Mouse (Mus musculus): ENCODE measurements at regions not wholly inside any gene's neighbourhood (a gene's known extent, or its start where the extent isn't known, plus 50 kb on each side); places are given as distances from the start of the nearest gene placed in this dataset.
A peak's percentile ranks its signal among the peaks of the same experiment; 100 is the strongest.

- no peak for DNase-seq (ENCODE audit: low spot score in 2 of 2)
Measured at GRCm38 (mm10) chr4:70844742-70845141, 309.9 kb upstream of the Megf9 start.

- DNase-seq (ENCODE audit: low spot score in 2 of 2), result no peak
Measured at GRCm38 (mm10) chr4:70810956-70811316, 276.1 kb upstream of the Megf9 start.

GRCm38 (mm10) chr4:70810311-70810955, 275.6 kb upstream of the Megf9 start:
- no peak for DNase-seq (ENCODE audit: low spot score in 2 of 2)

GRCm38 (mm10) chr4:70804925-70805342, 270.1 kb upstream of the Megf9 start:
- no peak for DNase-seq (ENCODE audit: low spot score in 2 of 2)

GRCm38 (mm10) chr4:70798483-70798882, 263.7 kb upstream of the Megf9 start:
- no peak for DNase-seq (ENCODE audit: low spot score in 2 of 2)

GRCm38 (mm10) chr4:70797935-70798334, 263.1 kb upstream of the Megf9 start:
- no peak for DNase-seq (ENCODE audit: low spot score in 2 of 2)

GRCm38 (mm10) chr4:70783487-70783886, 248.7 kb upstream of the Megf9 start:
- no peak for DNase-seq (ENCODE audit: low spot score in 2 of 2)

- peak in 1 of 2 experiments; percentile 9 for DNase-seq (ENCODE audit: low spot score in 2 of 2)
Measured at GRCm38 (mm10) chr4:70781591-70781990, 246.8 kb upstream of the Megf9 start.

GRCm38 (mm10) chr4:70776273-70776672, 241.5 kb upstream of the Megf9 start:
- no peak for DNase-seq (ENCODE audit: low spot score in 2 of 2)

GRCm38 (mm10) chr4:70743425-70743824, 208.6 kb upstream of the Megf9 start:
- DNase-seq (ENCODE audit: low spot score in 2 of 2), result no peak

GRCm38 (mm10) chr4:70742002-70742401, 207.2 kb upstream of the Megf9 start:
- DNase-seq (ENCODE audit: low spot score in 2 of 2), result no peak

- DNase-seq (ENCODE audit: low spot score in 2 of 2), result no peak
Measured at GRCm38 (mm10) chr4:70741121-70741520, 206.3 kb upstream of the Megf9 start.

- no peak for DNase-seq (ENCODE audit: low spot score in 2 of 2)
Measured at GRCm38 (mm10) chr4:70709126-70709689, 174.4 kb upstream of the Megf9 start.

- DNase-seq (ENCODE audit: low spot score in 2 of 2), result no peak
Measured at GRCm38 (mm10) chr4:70705128-70705752, 170.4 kb upstream of the Megf9 start.

GRCm38 (mm10) chr4:70700894-70701293, 166.1 kb upstream of the Megf9 start:
- peak in 1 of 2 experiments; percentile 8 for DNase-seq (ENCODE audit: low spot score in 2 of 2)

- no peak for DNase-seq (ENCODE audit: low spot score in 2 of 2)
Measured at GRCm38 (mm10) chr4:70664181-70664580, 129.4 kb upstream of the Megf9 start.

GRCm38 (mm10) chr4:70621431-70621837, 86.6 kb upstream of the Megf9 start:
- DNase-seq (ENCODE audit: low spot score in 2 of 2), result no peak

- DNase-seq (ENCODE audit: low spot score in 2 of 2), result peak in 1 of 2 experiments; percentile 66
Measured at GRCm38 (mm10) chr4:70619636-70620287, 85.0 kb upstream of the Megf9 start.

GRCm38 (mm10) chr4:70615794-70616193, 81.0 kb upstream of the Megf9 start:
- DNase-seq (ENCODE audit: low spot score in 2 of 2), result no peak

GRCm38 (mm10) chr4:70614411-70614810, 79.6 kb upstream of the Megf9 start:
- no peak for DNase-seq (ENCODE audit: low spot score in 2 of 2)

GRCm38 (mm10) chr4:70603209-70603852, 68.5 kb upstream of the Megf9 start:
- no peak for DNase-seq (ENCODE audit: low spot score in 2 of 2)

GRCm38 (mm10) chr4:70601301-70601700, 66.5 kb upstream of the Megf9 start:
- DNase-seq (ENCODE audit: low spot score in 2 of 2), result no peak

Measured in left cerebral cortex, adult 8-10 months (tissue).